Mouse (Mus musculus) frontal cortex, postnatal 14 days (tissue): ENCODE measurements around the gene Alg14.
A peak's percentile ranks its signal among the peaks of the same experiment; 100 is the strongest.

Experiments
- DNase-seq, 2 experiments: peaks; one replicate each; pipeline ENCODE4 v3.0.0; 2022; ENCODE audit warnings: low spot score in 2 of 2

Gene Alg14

GRCm38 (mm10) chr3:121279679-121280078, 11.9 kb upstream of the Alg14 start:
- no peak for DNase-seq

DNA sequence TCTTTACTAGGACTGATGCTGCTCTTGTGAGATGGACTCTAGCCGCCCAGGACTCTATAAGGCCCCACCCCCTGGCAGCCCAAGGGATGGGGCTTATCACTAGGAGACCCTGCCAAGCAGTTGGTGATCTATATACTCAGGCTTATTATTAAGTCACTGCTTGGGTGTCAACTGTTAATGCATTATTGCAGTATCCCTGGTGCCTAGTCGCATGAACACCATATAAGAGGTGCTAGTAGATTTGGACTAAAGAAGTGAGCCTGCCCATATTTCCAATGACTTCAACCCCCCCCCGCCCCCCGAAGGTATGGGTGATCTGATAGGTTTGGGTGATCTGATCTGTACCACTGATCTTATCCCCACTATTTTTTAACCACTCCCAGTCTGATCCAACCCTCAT, 8.6 kb upstream of the Alg14 start, which contains the start of gene Tmem56:
Gene Tmem56, minus strand, starts transcription at position 101 of the 400 bp plus-strand sequence.
- DNase-seq: no peak

DNA sequence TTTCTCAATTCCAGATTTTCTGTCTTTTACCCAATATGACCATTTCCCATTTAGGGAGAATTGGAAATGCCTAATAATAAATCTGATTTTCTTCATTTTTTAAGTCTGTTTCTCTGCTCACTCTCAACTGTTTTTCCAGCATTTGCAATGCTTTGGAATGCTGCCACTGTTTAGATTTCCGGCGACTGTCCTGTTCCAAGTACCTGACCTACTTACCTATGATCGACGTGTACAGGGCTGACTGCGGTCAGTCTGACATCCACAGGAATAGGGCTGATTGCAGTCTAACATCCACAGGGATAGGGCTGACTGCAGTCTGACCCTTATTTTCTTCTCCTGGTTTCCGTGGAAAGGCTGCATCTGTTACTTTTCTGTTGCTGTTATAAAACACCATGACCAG, 6.4 kb upstream of the Alg14 start:
- no peak for DNase-seq

- no peak for DNase-seq
These were observed 4.4 kb upstream of the Alg14 start for GRCm38 (mm10) chr3:121287151-121287550.

- DNase-seq: no peak
These were observed 892 bp upstream of the Alg14 start for GRCm38 (mm10) chr3:121290681-121291080.

DNA sequence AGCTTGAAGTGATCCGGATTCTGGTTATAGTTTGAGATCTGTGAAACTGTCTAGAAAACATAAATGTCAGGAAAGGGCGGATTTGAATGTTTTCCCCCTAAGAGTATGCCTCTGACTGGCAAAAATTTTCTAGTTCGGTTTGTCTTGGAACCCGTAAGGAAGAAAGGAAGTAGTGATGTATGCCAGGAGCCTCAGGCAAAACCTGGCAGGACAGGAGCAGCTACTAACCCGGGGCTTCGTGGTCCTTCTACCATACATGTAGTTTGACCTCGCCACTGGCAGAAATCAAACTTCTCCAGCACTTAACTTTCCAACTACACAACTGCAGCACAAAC, 381 bp upstream of the Alg14 start:
- no peak for DNase-seq

GRCm38 (mm10) chr3:121294200-121294599, 2.6 kb downstream of the Alg14 start:
- no peak for DNase-seq

- no peak for DNase-seq
These were observed 15.1 kb downstream of the Alg14 start for GRCm38 (mm10) chr3:121306641-121307040.

- peak; percentile 48 to 75 for DNase-seq
These were observed 16.1 kb downstream of the Alg14 start for GRCm38 (mm10) chr3:121307532-121308234.

DNA sequence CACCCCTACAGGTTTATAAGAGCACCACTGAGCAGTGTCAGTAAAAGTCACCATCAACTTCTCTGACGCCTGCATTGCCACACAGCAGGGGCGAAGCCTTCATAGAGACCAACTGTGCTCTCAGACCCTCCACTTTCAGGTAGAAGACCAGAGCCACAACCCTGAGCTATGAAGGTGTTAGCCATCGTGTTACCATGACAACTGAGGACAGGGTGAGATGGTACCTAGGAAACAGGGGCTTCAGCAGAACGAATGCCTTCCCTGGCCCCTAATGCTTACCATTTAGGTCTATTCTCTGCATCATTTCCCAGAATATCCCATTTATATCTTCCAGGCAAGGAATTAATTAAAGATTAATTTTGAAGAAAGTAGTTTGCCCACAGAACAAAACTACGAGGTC, 17.4 kb downstream of the Alg14 start:
- no peak for DNase-seq

- DNase-seq: no peak
These were observed 17.9 kb downstream of the Alg14 start for GRCm38 (mm10) chr3:121309429-121309828.

GRCm38 (mm10) chr3:121309896-121310714, 18.5 kb downstream of the Alg14 start:
- DNase-seq: no peak

DNA sequence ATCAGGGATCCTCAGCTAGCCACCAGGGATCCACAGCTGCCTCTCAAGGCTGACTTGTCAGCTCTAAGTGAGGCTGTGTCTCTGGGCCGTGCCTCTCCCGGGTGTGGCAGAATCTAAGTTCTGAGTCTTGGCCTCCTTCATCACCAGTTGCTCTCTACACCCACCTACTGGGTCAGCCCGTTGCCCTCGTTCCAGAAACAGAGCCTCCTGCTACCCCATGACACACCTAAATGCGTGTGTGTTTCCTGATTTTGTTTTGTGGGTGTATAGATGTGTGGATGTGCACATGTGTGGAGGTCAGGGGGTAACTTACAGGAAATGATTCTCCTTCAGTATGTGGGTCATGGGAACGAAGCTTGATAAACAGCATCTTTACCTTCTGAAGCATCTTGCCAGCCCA, 20.9 kb downstream of the Alg14 start:
- no peak for DNase-seq

GRCm38 (mm10) chr3:121312979-121313378, 21.4 kb downstream of the Alg14 start:
- no peak for DNase-seq

GRCm38 (mm10) chr3:121314149-121314548, 22.6 kb downstream of the Alg14 start:
- DNase-seq: no peak

GRCm38 (mm10) chr3:121315498-121315897, 23.9 kb downstream of the Alg14 start:
- DNase-seq: no peak

GRCm38 (mm10) chr3:121319906-121320305, 28.3 kb downstream of the Alg14 start:
- no peak for DNase-seq

GRCm38 (mm10) chr3:121320896-121321295, 29.3 kb downstream of the Alg14 start:
- DNase-seq: no peak

GRCm38 (mm10) chr3:121323371-121323770, 31.8 kb downstream of the Alg14 start:
- no peak for DNase-seq

- no peak for DNase-seq
These were observed 35.8 kb downstream of the Alg14 start for GRCm38 (mm10) chr3:121327406-121327805.

DNA sequence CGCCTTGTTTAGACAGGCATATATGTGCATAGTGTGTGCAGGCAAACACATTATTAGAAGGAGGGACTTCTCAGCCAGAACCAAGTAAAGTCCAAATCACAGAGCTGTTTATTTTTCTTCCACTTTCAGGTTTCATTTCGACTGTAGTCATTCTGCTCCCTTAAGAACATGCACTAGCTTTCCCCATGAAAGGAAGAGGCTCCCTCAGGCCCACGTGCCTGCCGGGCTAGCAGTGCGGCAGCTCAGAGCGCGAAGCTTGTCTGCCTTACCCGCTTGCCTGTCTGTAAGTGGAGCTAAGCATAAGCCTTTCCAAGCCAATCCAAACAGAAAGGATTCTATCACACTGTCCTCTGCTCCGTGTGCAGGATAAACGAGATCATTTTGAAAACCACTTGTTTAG, 38.1 kb downstream of the Alg14 start:
- DNase-seq: no peak

DNA sequence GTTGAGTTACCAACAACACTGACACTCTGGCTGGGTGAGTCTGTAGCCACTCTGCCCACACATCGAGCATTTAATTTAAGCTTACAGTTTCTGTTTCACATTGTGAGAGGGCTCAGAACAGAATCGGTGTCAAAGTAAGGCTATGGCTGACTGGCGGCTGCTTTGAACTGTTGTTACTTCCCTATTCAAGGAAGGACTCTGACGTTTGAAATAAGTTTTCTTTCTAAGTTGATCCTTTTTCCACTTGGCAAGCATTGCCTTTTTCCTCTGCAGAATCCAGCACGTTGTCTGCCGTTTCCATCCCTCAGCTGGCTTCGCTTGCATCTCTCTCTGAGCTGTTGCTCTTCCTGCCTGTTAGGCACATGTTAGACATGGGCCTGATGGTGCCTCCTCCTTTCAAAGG, 38.7 kb downstream of the Alg14 start:
- DNase-seq: no peak

GRCm38 (mm10) chr3:121336234-121336890, 44.8 kb downstream of the Alg14 start:
- DNase-seq: no peak
